In the genomic region with DNA sequence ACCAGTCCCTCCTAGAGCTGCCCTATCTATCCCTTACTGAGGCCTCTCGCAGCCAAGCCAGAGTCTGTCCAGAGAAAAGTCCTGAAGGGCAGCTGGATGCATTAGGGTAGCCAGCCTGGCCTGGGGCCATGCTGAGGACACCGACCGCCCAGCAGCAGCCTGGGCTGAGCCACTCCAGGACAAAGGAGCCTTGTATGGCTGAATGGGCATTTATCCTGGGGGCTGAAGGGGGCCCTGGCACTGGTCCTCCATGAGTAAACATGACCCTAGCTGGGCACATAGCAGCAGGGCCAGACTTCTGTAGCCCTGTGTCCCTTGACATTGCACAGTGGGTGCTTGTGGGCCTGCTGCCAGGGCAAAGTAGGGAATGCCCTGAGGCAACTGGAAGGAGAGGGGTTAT, we compare ENCODE assay signal across 8 mouse cellular contexts. TPM values are rescaled to one million over a fixed set of nuclear protein-coding genes. Genes with fewer than 3 reads are reported as not detected.
DNase-seq lines count a peak whose midpoint lies in the region; ATAC-seq lines count a peak whose summit lies in the region.

No protein-coding gene starts in this region.

- DNase-seq in liver, embryonic 13.5 days, result no peak
- no peak for DNase-seq in liver, embryonic 11.5 days (ENCODE audit: low spot score)
- peak; percentile 88 for DNase-seq in layer of hippocampus, adult 9-11 months
- DNase-seq in ovary, postnatal 14 days (ENCODE audit: low spot score), result no peak
- DNase-seq in urinary bladder, postnatal 4 days (ENCODE audit: low spot score in 2 of 2), result no peak

- H3K4me2 ChIP-seq in liver, embryonic 13.5 days, result no peak overlapping the region
- no peak overlapping the region for H3K4me2 ChIP-seq in liver, embryonic 11.5 days
- no peak overlapping the region for H3K4me2 ChIP-seq in midbrain, embryonic 16.5 days (ENCODE audit: low read length)

- H3K36me3 ChIP-seq in liver, embryonic 13.5 days, result peaks cover 43% of the 10 kb centered on the region
- H3K36me3 ChIP-seq in liver, embryonic 11.5 days (ENCODE audit: control insufficient read depth, insufficient read depth, low read length), result peaks cover 30% of the 10 kb centered on the region
- H3K36me3 ChIP-seq in midbrain, embryonic 16.5 days (ENCODE audit: control insufficient read depth, insufficient read depth, low read length), result no peaks in the 10 kb centered on the region

- WGBS in liver, embryonic 13.5 days (ENCODE audit: insufficient replicate concordance), result 84% methylated on average over 3 of the region's 3 CpGs
- WGBS in liver, embryonic 11.5 days, result 88% methylated on average over 3 of the region's 3 CpGs
- 33% methylated on average over 3 of the region's 3 CpGs for WGBS in midbrain, embryonic 16.5 days

- no peaks in the 10 kb centered on the region for H3K9me3 ChIP-seq in liver, embryonic 13.5 days (replicated peaks)
- no peaks in the 10 kb centered on the region for H3K9me3 ChIP-seq in liver, embryonic 11.5 days (ENCODE audit: control insufficient read depth, low read length)
- no peaks in the 10 kb centered on the region for H3K9me3 ChIP-seq in midbrain, embryonic 16.5 days (replicated peaks; ENCODE audit: control insufficient read depth, low read length, poor library complexity, severe bottlenecking)

- H3K27ac ChIP-seq in liver, embryonic 13.5 days, result no peak overlapping the region
- H3K27ac ChIP-seq in liver, embryonic 11.5 days (ENCODE audit: low read depth, low read length), result no peak overlapping the region
- H3K27ac ChIP-seq in midbrain, embryonic 16.5 days (ENCODE audit: low read length), result no peak overlapping the region

- ATAC-seq in liver, embryonic 13.5 days (ENCODE audit: low read depth), result peak; percentile 24
- ATAC-seq in liver, embryonic 11.5 days (replicated peaks; ENCODE audit: low FRiP score), result no peak
- peak; percentile 13; the same call in 1 of the 2 replicates for ATAC-seq in erythroid progenitor cell, adult 5-6 weeks (replicated peaks; ENCODE audit: low FRiP score, poor library complexity, severe bottlenecking)
- ATAC-seq in midbrain, embryonic 16.5 days, result peak; percentile 84
- ATAC-seq in activated CD4-positive, CD25-positive, alpha-beta regulatory T cell, adult 4 months, result no peak

- 0 out of 2 replicates have a peak, but pooled peaks cover 6% of the 10 kb centered on the region for H3K4me1 ChIP-seq in liver, embryonic 13.5 days (replicated peaks)
- H3K4me1 ChIP-seq in liver, embryonic 11.5 days (replicated peaks; ENCODE audit: control insufficient read depth, insufficient read depth, low read length), result no peaks in the 10 kb centered on the region
- no peaks in the 10 kb centered on the region for H3K4me1 ChIP-seq in midbrain, embryonic 16.5 days (ENCODE audit: control insufficient read depth, insufficient read depth, low read length)

- H3K9ac ChIP-seq in liver, embryonic 13.5 days, result no peak overlapping the region
- H3K9ac ChIP-seq in liver, embryonic 11.5 days (ENCODE audit: low read depth, low read length), result no peak overlapping the region
- H3K9ac ChIP-seq in midbrain, embryonic 16.5 days (ENCODE audit: low read depth, low read length), result no peak overlapping the region

- no peak overlapping the region for H3K4me3 ChIP-seq in liver, embryonic 13.5 days (replicated peaks)
- no peak overlapping the region for H3K4me3 ChIP-seq in liver, embryonic 11.5 days (ENCODE audit: low read depth, low read length)
- no peak overlapping the region for H3K4me3 ChIP-seq in midbrain, embryonic 16.5 days (ENCODE audit: low read depth, low read length)

- no peaks in the 10 kb centered on the region for H3K27me3 ChIP-seq in liver, embryonic 13.5 days
- no peaks in the 10 kb centered on the region for H3K27me3 ChIP-seq in liver, embryonic 11.5 days (replicated peaks; ENCODE audit: control insufficient read depth, insufficient read depth, low read length)
- H3K27me3 ChIP-seq in midbrain, embryonic 16.5 days (ENCODE audit: control insufficient read depth, insufficient read depth, low read depth, low read length), result no peaks in the 10 kb centered on the region

RNA-seq across cellular contexts. Expression of gene Tmem129, which starts 16.2 kb away (rescaled TPM):
- 20.2 and 21.9 TPM in 2 replicates for polyA plus RNA-seq in liver, embryonic 13.5 days (2015; fragmentation: Nextera tagmentation; extraction: Ambion mirVana)
- 35.7 and 38.0 TPM in 2 replicates for polyA plus RNA-seq in liver, embryonic 11.5 days (2014; fragmentation: Nextera tagmentation; extraction: Ambion mirVana)
- 44.4 and 49.4 TPM in 2 replicates for total RNA-seq in erythroid progenitor cell, adult 5-6 weeks (2015; ENCODE audit: low replicate concordance)
- total RNA-seq in erythroid progenitor cell, adult 5-6 weeks (2017; ENCODE audit: low replicate concordance), result 28.2 and 37.7 TPM in 2 replicates
- 29.1 and 29.7 TPM in 2 replicates for polyA plus RNA-seq in midbrain, embryonic 16.5 days (2015; fragmentation: Nextera tagmentation; extraction: Ambion mirVana)
- 10 to 100 TPM; 26.9 to 27.1 TPM for polyA plus RNA-seq in activated CD4-positive, CD25-positive, alpha-beta regulatory T cell, adult 4 months (2017; shearing (Covaris generic))

RNA-seq across cellular contexts. Expression of gene Tacc3, which starts 16.5 kb away (rescaled TPM):
- polyA plus RNA-seq in liver, embryonic 13.5 days (2015; fragmentation: Nextera tagmentation; extraction: Ambion mirVana), result 158 and 183 TPM in 2 replicates
- 229 and 255 TPM in 2 replicates for polyA plus RNA-seq in liver, embryonic 11.5 days (2014; fragmentation: Nextera tagmentation; extraction: Ambion mirVana)
- total RNA-seq in erythroid progenitor cell, adult 5-6 weeks (2015; ENCODE audit: low replicate concordance), result 544 and 682 TPM in 2 replicates
- total RNA-seq in erythroid progenitor cell, adult 5-6 weeks (2017; ENCODE audit: low replicate concordance), result 404 and 639 TPM in 2 replicates
- 25.0 and 28.4 TPM in 2 replicates for polyA plus RNA-seq in midbrain, embryonic 16.5 days (2015; fragmentation: Nextera tagmentation; extraction: Ambion mirVana)
- 10 to 100 TPM; 51.6 to 56.2 TPM for polyA plus RNA-seq in activated CD4-positive, CD25-positive, alpha-beta regulatory T cell, adult 4 months (2017; shearing (Covaris generic))

RNA-seq across cellular contexts. Expression of gene Slbp, which starts 22.1 kb away (rescaled TPM):
- 319 and 390 TPM in 2 replicates for polyA plus RNA-seq in liver, embryonic 13.5 days (2015; fragmentation: Nextera tagmentation; extraction: Ambion mirVana)
- polyA plus RNA-seq in liver, embryonic 11.5 days (2014; fragmentation: Nextera tagmentation; extraction: Ambion mirVana), result 369 and 394 TPM in 2 replicates
- total RNA-seq in erythroid progenitor cell, adult 5-6 weeks (2015; ENCODE audit: low replicate concordance), result 377 and 483 TPM in 2 replicates
- total RNA-seq in erythroid progenitor cell, adult 5-6 weeks (2017; ENCODE audit: low replicate concordance), result 503 and 597 TPM in 2 replicates
- 119 and 123 TPM in 2 replicates for polyA plus RNA-seq in midbrain, embryonic 16.5 days (2015; fragmentation: Nextera tagmentation; extraction: Ambion mirVana)
- 100 to 1,000 TPM; 182 to 187 TPM for polyA plus RNA-seq in activated CD4-positive, CD25-positive, alpha-beta regulatory T cell, adult 4 months (2017; shearing (Covaris generic))

RNA-seq across cellular contexts. Expression of gene Gm9903, which starts 44.7 kb away (rescaled TPM):
- 0.13 TPM in 1 of 2 replicates, not detected in the other for polyA plus RNA-seq in liver, embryonic 13.5 days (2015; fragmentation: Nextera tagmentation; extraction: Ambion mirVana)
- polyA plus RNA-seq in liver, embryonic 11.5 days (2014; fragmentation: Nextera tagmentation; extraction: Ambion mirVana), result 0.22 and 0.27 TPM in 2 replicates
- total RNA-seq in erythroid progenitor cell, adult 5-6 weeks (2015; ENCODE audit: low replicate concordance), result not detected in 2 replicates
- total RNA-seq in erythroid progenitor cell, adult 5-6 weeks (2017; ENCODE audit: low replicate concordance), result 0.77 TPM in 1 of 2 replicates, not detected in the other
- 0.70 and 0.89 TPM in 2 replicates for polyA plus RNA-seq in midbrain, embryonic 16.5 days (2015; fragmentation: Nextera tagmentation; extraction: Ambion mirVana)
- under 1 TPM; 0.62 to 0.64 TPM for polyA plus RNA-seq in activated CD4-positive, CD25-positive, alpha-beta regulatory T cell, adult 4 months (2017; shearing (Covaris generic))

RNA-seq across cellular contexts. Expression of gene Fam53a, which starts 45.0 kb away (rescaled TPM):
- polyA plus RNA-seq in liver, embryonic 13.5 days (2015; fragmentation: Nextera tagmentation; extraction: Ambion mirVana), result 26.7 and 31.3 TPM in 2 replicates
- 62.5 and 63.6 TPM in 2 replicates for polyA plus RNA-seq in liver, embryonic 11.5 days (2014; fragmentation: Nextera tagmentation; extraction: Ambion mirVana)
- 8.0 and 9.7 TPM in 2 replicates for total RNA-seq in erythroid progenitor cell, adult 5-6 weeks (2015; ENCODE audit: low replicate concordance)
- total RNA-seq in erythroid progenitor cell, adult 5-6 weeks (2017; ENCODE audit: low replicate concordance), result 3.0 and 29.2 TPM in 2 replicates
- 30.3 and 31.0 TPM in 2 replicates for polyA plus RNA-seq in midbrain, embryonic 16.5 days (2015; fragmentation: Nextera tagmentation; extraction: Ambion mirVana)
- 10 to 100 TPM; 23.2 to 28.0 TPM for polyA plus RNA-seq in activated CD4-positive, CD25-positive, alpha-beta regulatory T cell, adult 4 months (2017; shearing (Covaris generic))

Comparison
In these comparisons a context has a peak if more than half of its experiments do, and no peak if none do; other contexts are left out.
1. ATAC-seq: peak in liver, embryonic 13.5 days (single experiment), erythroid progenitor cell, adult 5-6 weeks (single experiment) and midbrain, embryonic 16.5 days (single experiment); none in liver, embryonic 11.5 days (single experiment) and activated CD4-positive, CD25-positive, alpha-beta regulatory T cell, adult 4 months (single experiment).